Mouse (Mus musculus) stomach, embryonic 16.5 days (tissue): ENCODE measurements around the gene Strc. TPM values are rescaled to one million over a fixed set of nuclear protein-coding genes. Genes with fewer than 3 reads are reported as not detected.

Experiments
- ATAC-seq: fragments of 200-750 bp; cut with Nextera tagmentation; 2 replicates; pipeline ENCODE4 v1.8.0; 2017; ENCODE audit warnings: moderate number of reproducible peaks, moderate TSS enrichment; ENCODE audit not compliant: insufficient read depth, low FRiP score
- H3K27ac ChIP-seq: fragments of 300-500 bp; sonication (generic); 2 replicates; pipeline ENCODE4 v1.5.1; 2014; ENCODE audit warnings: low read length
- H3K27me3 ChIP-seq: fragments of 300-500 bp; sonication (generic); 2 replicates; pipeline ENCODE4 v1.6.1; 2014; ENCODE audit warnings: low read length, control low read depth, mixed read lengths; ENCODE audit not compliant: control insufficient read depth, insufficient read depth
- H3K36me3 ChIP-seq: fragments of 300-500 bp; sonication (generic); 2 replicates; pipeline ENCODE4 v1.6.1; 2014; ENCODE audit warnings: low read length; ENCODE audit not compliant: control insufficient read depth, insufficient read depth
- H3K4me1 ChIP-seq: fragments of 300-500 bp; sonication (generic); 2 replicates; pipeline ENCODE4 v1.6.1; 2014; ENCODE audit warnings: low read length, control low read depth, mixed read lengths; ENCODE audit not compliant: control insufficient read depth, insufficient read depth
- H3K4me2 ChIP-seq: fragments of 300-500 bp; sonication (generic); 2 replicates; pipeline ENCODE4 v1.6.1; 2014; ENCODE audit warnings: low read depth, low read length, mixed read lengths
- H3K4me3 ChIP-seq: fragments of 300-500 bp; sonication (generic); replicated peaks from 2 replicates; pipeline ENCODE4 v1.5.1; 2014; ENCODE audit warnings: mild to moderate bottlenecking, low read length
- H3K9ac ChIP-seq: fragments of 300-500 bp; sonication (generic); 2 replicates; pipeline ENCODE4 v1.6.1; 2014; ENCODE audit warnings: low read length
- H3K9me3 ChIP-seq: fragments of 300-500 bp; sonication (generic); replicated peaks from 2 replicates; pipeline ENCODE4 v1.6.1; 2016; ENCODE audit warnings: low read length, control low read depth; ENCODE audit not compliant: control insufficient read depth
- WGBS: fragments of 180-500 bp; shearing (Covaris S2); extraction: QIAGEN DNeasy Blood & Tissue Kit; methylation state at CpG from one replicate; pipeline ENCODE4 v1.1.7; 2014; 5-methylcytosine and 5-hydroxymethylcytosine counted together
- polyA plus RNA-seq: library from polyadenylated mRNA; unstranded; fragments of >200 nt; fragmentation: Nextera tagmentation; extraction: Ambion mirVana; gene quantifications from 2 replicates; pipeline ENCODE4 v1.2.1, GENCODE M21; 2015

Strc gene
- polyA plus RNA-seq, 1 experiment from 2014 or later = not detected

DNA sequence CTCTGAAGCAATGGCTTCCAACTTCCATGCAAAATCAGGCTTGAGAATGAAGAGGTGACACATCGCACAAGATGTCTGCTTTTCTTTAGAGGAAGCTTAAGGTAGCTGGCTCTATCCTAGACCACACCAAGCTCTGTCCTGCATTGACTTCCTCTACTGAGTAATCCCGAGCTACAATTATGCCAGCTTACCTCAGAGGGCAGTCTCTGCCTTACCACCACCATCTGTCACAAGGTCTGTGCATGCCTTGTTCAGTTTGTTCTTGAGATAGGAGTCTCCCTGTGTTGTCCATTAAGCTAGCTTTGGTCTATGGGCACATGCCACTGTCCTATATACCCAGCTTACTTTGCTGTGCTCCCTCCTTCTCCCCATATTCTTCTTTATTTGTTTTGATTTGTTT is 57.5 kb downstream of the Strc start:
- Histone ChIP-seq H3K9ac (no peak overlapping the region), H3K4me1 (no peaks in the 10 kb centered on the region), H3K9me3 (no peaks in the 10 kb centered on the region), H3K4me3 (no peak overlapping the region), H3K27me3 (no peaks in the 10 kb centered on the region), H3K4me2 (no peak overlapping the region), H3K36me3 (peaks cover 3% of the 10 kb centered on the region; the same call in 1 of the 2 replicates), H3K27ac (no peak overlapping the region)
- no peak for ATAC-seq
- WGBS = 84% methylated on average over 2 of the region's 2 CpGs

DNA sequence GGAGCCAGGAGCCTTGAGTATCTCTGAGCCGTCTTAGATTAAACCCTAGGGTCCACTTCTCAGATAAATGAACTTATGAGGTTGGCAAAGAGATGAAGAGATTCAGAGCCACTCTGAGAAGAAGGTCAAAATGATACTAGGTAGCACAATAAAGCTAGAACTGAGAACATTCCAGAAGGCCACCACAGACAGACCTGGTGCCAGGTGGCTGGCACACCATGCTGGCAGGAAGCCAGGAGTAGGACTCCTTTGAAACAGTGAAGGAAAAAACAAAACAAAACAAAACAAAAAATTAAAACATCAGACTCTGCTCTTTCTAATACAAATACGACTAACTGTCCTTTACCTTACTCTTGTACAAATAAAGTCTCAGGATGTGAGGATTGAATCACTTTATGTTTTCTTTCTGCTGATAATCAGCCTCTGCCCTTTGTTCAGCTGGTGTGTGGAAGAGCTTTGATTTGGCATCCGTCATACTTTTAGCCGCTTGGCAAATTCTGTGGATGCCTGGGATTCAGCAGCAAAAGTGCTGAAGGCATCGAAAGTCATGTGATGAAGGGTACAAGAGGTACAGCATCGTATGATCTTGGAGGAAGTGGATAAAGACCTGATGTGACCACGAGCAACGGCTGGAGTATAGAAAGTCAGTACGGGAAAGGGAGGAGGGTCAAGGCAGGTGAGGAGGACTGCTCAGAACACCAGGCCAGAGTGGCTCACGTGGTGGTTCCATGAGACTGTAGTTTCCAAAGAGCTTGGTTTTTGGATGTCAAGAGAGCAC is 63.1 kb downstream of the Strc start:
- Histone ChIP-seq H3K4me1 (no peaks in the 10 kb centered on the region), H3K27ac (no peak overlapping the region), H3K36me3 (peaks cover 5% of the 10 kb centered on the region; the same call in 1 of the 2 replicates), H3K4me3 (no peak overlapping the region), H3K9me3 (no peaks in the 10 kb centered on the region), H3K27me3 (no peaks in the 10 kb centered on the region), H3K4me2 (no peak overlapping the region), H3K9ac (no peak overlapping the region)
- no peak for ATAC-seq
- 81% methylated on average over 10 of the region's 10 CpGs for WGBS

DNA sequence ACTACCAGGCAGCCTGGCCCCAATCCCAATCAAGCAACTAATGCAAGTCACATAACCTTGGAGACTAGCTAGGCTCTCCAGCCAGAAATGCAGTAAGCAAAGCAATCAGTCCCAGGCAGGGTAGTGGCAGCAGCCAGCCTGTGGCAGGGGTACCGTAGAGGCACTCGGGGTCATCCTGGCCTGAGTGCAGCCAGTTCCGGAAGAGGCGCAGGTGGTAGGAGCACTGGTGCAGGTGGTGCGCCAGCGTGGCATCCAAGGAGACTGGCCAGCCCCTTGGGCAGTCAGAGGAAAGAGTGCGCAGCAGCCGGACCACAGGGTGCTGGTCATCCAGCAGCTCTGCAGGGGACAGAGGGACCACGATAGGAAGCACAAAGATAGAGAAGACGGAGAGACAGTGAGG is 63.9 kb downstream of the Strc start:
- Histone ChIP-seq H3K4me2 (no peak overlapping the region), H3K27ac (no peak overlapping the region), H3K9ac (no peak overlapping the region), H3K4me1 (no peaks in the 10 kb centered on the region), H3K36me3 (peaks cover 5% of the 10 kb centered on the region; the same call in 1 of the 2 replicates), H3K4me3 (no peak overlapping the region), H3K27me3 (no peaks in the 10 kb centered on the region), H3K9me3 (no peaks in the 10 kb centered on the region)
- 89% methylated on average over 10 of the region's 10 CpGs for WGBS
- ATAC-seq = no peak

DNA sequence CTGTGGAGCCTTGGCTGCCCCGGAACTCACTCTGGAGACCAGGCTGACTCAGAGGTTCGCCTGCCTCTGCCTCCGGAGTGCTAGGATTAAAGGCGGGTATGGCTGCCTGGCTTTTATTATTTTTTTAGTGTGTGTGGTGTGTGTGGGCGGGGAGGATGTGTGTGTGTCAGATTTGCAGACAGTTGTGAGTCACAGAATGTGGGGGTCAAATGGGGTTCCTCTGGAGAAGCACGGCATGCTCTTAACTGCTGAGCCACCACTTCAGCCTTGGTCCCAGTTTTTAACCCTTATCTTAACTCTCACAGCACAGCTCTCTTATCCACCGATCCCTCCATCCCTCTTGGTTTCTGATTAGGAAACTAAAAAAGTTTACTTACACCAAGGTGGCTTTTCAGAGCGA is 70.7 kb downstream of the Strc start:
- H3K9ac ChIP-seq = no peak overlapping the region
- no peak overlapping the region for H3K27ac ChIP-seq

More for the DNA sequence above, 70.7 kb downstream of the Strc start:
- no peaks in the 10 kb centered on the region for H3K27me3 ChIP-seq
- H3K4me3 ChIP-seq = no peak overlapping the region
- no peaks in the 10 kb centered on the region for H3K4me1 ChIP-seq
- H3K4me2 ChIP-seq = no peak overlapping the region
- H3K9me3 ChIP-seq = no peaks in the 10 kb centered on the region
- H3K36me3 ChIP-seq = peaks cover 1% of the 10 kb centered on the region; the same call in 1 of the 2 replicates
- WGBS = 73% methylated on average over 8 of the region's 8 CpGs
- no peak for ATAC-seq

Other genes with a start within 250 kb of the Strc start
- gene Adal, start 246.7 kb downstream of the Strc start, polyA plus RNA-seq = 18.4 and 19.2 TPM in 2 replicates
- 19.2 and 20.3 TPM in 2 replicates for gene Lcmt2, start 246.5 kb downstream of the Strc start, polyA plus RNA-seq
- 47.6 and 50.3 TPM in 2 replicates for gene Tubgcp4, start 216.5 kb downstream of the Strc start, polyA plus RNA-seq
- 8.8 and 9.6 TPM in 2 replicates for gene Zscan29, start 216.0 kb downstream of the Strc start, polyA plus RNA-seq
- gene Trp53bp1, start 115.8 kb downstream of the Strc start, polyA plus RNA-seq = 50.0 and 55.5 TPM in 2 replicates
- 3.2 and 3.5 TPM in 2 replicates for gene Map1a, start 97.6 kb downstream of the Strc start, polyA plus RNA-seq
- 19.3 and 21.2 TPM in 2 replicates for gene Ppip5k1, start 31.8 kb downstream of the Strc start, polyA plus RNA-seq
- gene Ckmt1, start 29.5 kb downstream of the Strc start, polyA plus RNA-seq = 260 and 360 TPM in 2 replicates
- 880 and 909 TPM in 2 replicates for gene Pdia3, start 26.6 kb upstream of the Strc start, polyA plus RNA-seq
- gene Catsper2, start 26.6 kb upstream of the Strc start, polyA plus RNA-seq = 1.3 and 1.6 TPM in 2 replicates
- 8.7 and 8.8 TPM in 2 replicates for gene Ell3, start 57.1 kb upstream of the Strc start, polyA plus RNA-seq
- gene Serf2, start 62.0 kb upstream of the Strc start, polyA plus RNA-seq = 439 and 496 TPM in 2 replicates
- 86.0 and 107 TPM in 2 replicates for gene Hypk, start 66.1 kb upstream of the Strc start, polyA plus RNA-seq
- 0.25 and 0.46 TPM in 2 replicates for gene Serinc4, start 69.6 kb upstream of the Strc start, polyA plus RNA-seq
- 48.6 and 53.4 TPM in 2 replicates for gene Mfap1b, start 86.9 kb upstream of the Strc start, polyA plus RNA-seq
- gene Mfap1a, start 119.5 kb upstream of the Strc start, polyA plus RNA-seq = 25.5 and 28.5 TPM in 2 replicates
- gene Wdr76, start 119.6 kb upstream of the Strc start, polyA plus RNA-seq = 5.2 and 6.9 TPM in 2 replicates